Mouse (Mus musculus) embryonic facial prominence, embryonic 11.5 days (tissue): ENCODE measurements around the gene Defa31. TPM values are rescaled to one million over a fixed set of nuclear protein-coding genes. Genes with fewer than 3 reads are reported as not detected.
"Not testable (repeated sequence)": the region's sequence is repeated elsewhere in the genome, so short reads cannot be mapped to it uniquely, and the experiment has no call there.

ENCODE experiments used
- ATAC-seq: fragments of 200-750 bp; cut with Nextera tagmentation; replicated peaks from 2 replicates; pipeline ENCODE4 v1.8.0; 2017; ENCODE audit warnings: low read depth; ENCODE audit not compliant: insufficient number of reproducible peaks, low FRiP score, low TSS enrichment
- DNase-seq: peaks from one replicate; pipeline ENCODE4 v3.0.0-alpha.2; 2015; ENCODE audit warnings: low spot score
- H3K27ac ChIP-seq: fragments of 300-500 bp; sonication (generic); replicated peaks from 2 replicates; pipeline ENCODE4 v1.5.1; 2014; ENCODE audit warnings: mild to moderate bottlenecking, low read depth, low read length, control low read depth
- H3K27me3 ChIP-seq: fragments of 300-500 bp; sonication (generic); 2 replicates; pipeline ENCODE4 v1.6.1; 2014; ENCODE audit warnings: mild to moderate bottlenecking, low read length, moderate library complexity, mixed read lengths; ENCODE audit not compliant: control insufficient read depth, insufficient read depth
- H3K36me3 ChIP-seq: fragments of 300-500 bp; sonication (generic); replicated peaks from 2 replicates; pipeline ENCODE4 v1.6.1; 2014; ENCODE audit warnings: low read depth, mild to moderate bottlenecking, low read length, moderate library complexity, mixed read lengths; ENCODE audit not compliant: control insufficient read depth, insufficient read depth
- H3K4me1 ChIP-seq: fragments of 300-500 bp; sonication (generic); 2 replicates; pipeline ENCODE4 v1.6.1; 2014; ENCODE audit warnings: low read length, mixed read lengths; ENCODE audit not compliant: control insufficient read depth, insufficient read depth
- H3K4me2 ChIP-seq: fragments of 300-500 bp; sonication (generic); 2 replicates; pipeline ENCODE4 v1.6.1; 2014; ENCODE audit warnings: low read depth, mild to moderate bottlenecking, control low read depth, low read length, moderate library complexity
- H3K4me3 ChIP-seq: fragments of 300-500 bp; sonication (generic); 2 replicates; pipeline ENCODE4 v1.5.1; 2014; ENCODE audit warnings: low read depth, low read length, control low read depth
- H3K9ac ChIP-seq: fragments of 300-500 bp; sonication (generic); replicated peaks from 2 replicates; pipeline ENCODE4 v1.6.1; 2014; ENCODE audit warnings: mild to moderate bottlenecking, control low read depth, low read length
- H3K9me3 ChIP-seq: fragments of 300-500 bp; sonication (generic); replicated peaks from 2 replicates; pipeline ENCODE4 v1.6.1; 2016; ENCODE audit warnings: mild to moderate bottlenecking, low read length, inconsistent platforms, mixed read lengths; ENCODE audit not compliant: control insufficient read depth
- WGBS: fragments of 180-500 bp; shearing (Covaris S2); extraction: QIAGEN DNeasy Blood & Tissue Kit; methylation state at CpG from one replicate; pipeline ENCODE4 v1.1.7; 2014; 5-methylcytosine and 5-hydroxymethylcytosine counted together
- polyA plus RNA-seq: library from polyadenylated mRNA; unstranded; fragments of >200 nt; fragmentation: Nextera tagmentation; extraction: Ambion mirVana; gene quantifications from 2 replicates; pipeline ENCODE4 v1.2.1, GENCODE M21; 2014

Gene Defa31
- not detected in 2 replicates for polyA plus RNA-seq

DNA sequence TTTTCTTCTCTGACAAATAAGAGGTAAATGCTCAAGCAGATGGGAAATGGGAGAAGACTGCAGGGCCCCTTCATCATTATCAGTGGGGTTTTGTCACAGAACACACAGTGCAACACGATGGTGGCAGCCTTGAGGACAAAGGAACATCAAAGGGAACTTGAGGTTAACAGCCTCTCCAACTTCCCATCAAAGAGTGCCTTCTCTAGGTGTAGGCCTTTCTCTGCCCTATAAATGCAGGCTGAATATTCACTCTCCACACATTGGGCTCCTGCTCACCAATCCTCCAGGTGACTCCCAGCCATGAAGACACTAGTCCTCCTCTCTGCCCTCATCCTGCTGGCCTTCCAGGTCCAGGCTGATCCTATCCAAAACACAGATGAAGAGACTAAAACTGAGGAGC is at the start of gene Defa31:
Defa31 (plus strand) TSS at position 301 of the 400 bp plus-strand sequence.
- H3K4me3 ChIP-seq, H3K4me1 ChIP-seq, H3K9me3 ChIP-seq, H3K36me3 ChIP-seq, H3K9ac ChIP-seq, H3K27me3 ChIP-seq, DNase-seq, H3K4me2 ChIP-seq, ATAC-seq, H3K27ac ChIP-seq: not testable (repeated sequence)
- no CpG with 5 or more reads among the region's 1 CpGs for WGBS

DNA sequence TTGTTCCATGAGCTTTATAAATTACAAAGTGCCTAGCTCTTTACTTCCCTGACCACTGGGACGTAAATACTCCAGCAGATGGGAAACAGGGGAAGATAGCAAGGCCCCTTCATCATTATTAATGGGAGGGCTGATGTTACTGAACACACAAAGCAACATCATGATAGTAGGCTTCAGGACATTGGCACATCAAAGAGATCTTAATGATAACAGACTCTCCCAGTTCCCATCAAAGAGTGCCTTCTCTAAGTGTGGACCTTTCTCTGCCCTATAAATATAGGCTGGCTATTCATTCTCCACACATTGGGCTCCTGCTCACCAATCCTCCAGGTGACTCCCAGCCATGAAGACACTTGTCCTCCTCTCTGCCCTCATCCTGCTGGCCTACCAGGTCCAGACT is 29.4 kb upstream of the Defa31 start, which contains the start of gene Defa22:
Defa22 (plus strand) TSS at position 301 of the 400 bp plus-strand sequence.
- no CpG with 5 or more reads among the region's 1 CpGs for WGBS
- H3K4me1 ChIP-seq, H3K9me3 ChIP-seq, H3K4me3 ChIP-seq, H3K27ac ChIP-seq, DNase-seq, H3K9ac ChIP-seq, H3K36me3 ChIP-seq, H3K4me2 ChIP-seq, H3K27me3 ChIP-seq, ATAC-seq: not testable (repeated sequence)

DNA sequence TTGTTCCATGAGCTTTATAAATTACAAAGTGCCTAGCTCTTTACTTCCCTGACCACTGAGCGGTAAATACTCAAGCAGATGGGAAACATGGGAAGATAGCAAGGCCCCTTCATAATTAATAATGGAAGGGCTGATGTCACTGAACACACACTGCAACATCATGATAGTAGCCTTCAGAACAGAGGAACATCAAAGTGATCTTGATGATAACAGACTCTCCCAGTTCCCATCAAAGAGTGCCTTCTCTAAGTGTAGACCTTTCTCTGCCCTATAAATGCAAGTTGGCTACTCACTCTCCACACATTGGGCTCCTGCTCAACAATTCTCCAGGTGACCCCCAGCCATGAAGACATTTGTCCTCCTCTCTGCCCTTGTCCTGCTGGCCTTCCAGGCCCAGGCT is 9.8 kb downstream of the Defa31 start, which contains the start of gene Gm15293:
Gm15293 (plus strand) TSS at position 301 of the 400 bp plus-strand sequence.
- not testable (repeated sequence) for H3K9ac ChIP-seq, H3K4me2 ChIP-seq, H3K27ac ChIP-seq, DNase-seq, H3K27me3 ChIP-seq, H3K36me3 ChIP-seq, ATAC-seq, H3K4me1 ChIP-seq, H3K9me3 ChIP-seq, H3K4me3 ChIP-seq
- WGBS, result no CpG with 5 or more reads among the region's 1 CpGs

Other genes starting within 250 kb of the Defa31 start
- not detected in 2 replicates for gene AY761185, start 246.9 kb upstream of the Defa31 start, polyA plus RNA-seq
- not detected in 2 replicates for gene Defa21, start 166.1 kb upstream of the Defa31 start, polyA plus RNA-seq
- not detected in 2 replicates for gene Defa23, start 136.6 kb upstream of the Defa31 start, polyA plus RNA-seq
- gene Defa35, start 126.6 kb upstream of the Defa31 start, polyA plus RNA-seq, result not detected in 2 replicates
- gene Defa25, start 107.2 kb upstream of the Defa31 start, polyA plus RNA-seq, result not detected in 2 replicates
- not detected in 2 replicates for gene Gm14851, start 95.6 kb upstream of the Defa31 start, polyA plus RNA-seq
- not detected in 2 replicates for gene Defa30, start 57.0 kb upstream of the Defa31 start, polyA plus RNA-seq
- not detected in 2 replicates for gene Defa22, start 29.3 kb upstream of the Defa31 start, polyA plus RNA-seq
- gene Gm15293, start 9.9 kb downstream of the Defa31 start, polyA plus RNA-seq, result not detected in 2 replicates
- not detected in 2 replicates for gene Gm15292, start 58.1 kb downstream of the Defa31 start, polyA plus RNA-seq
- gene Defa27, start 123.9 kb downstream of the Defa31 start, polyA plus RNA-seq, result not detected in 2 replicates
- not detected in 2 replicates for gene Defa29, start 135.4 kb downstream of the Defa31 start, polyA plus RNA-seq
- gene Defa2, start 186.9 kb downstream of the Defa31 start, polyA plus RNA-seq, result not detected in 2 replicates
- gene Defa33, start 200.2 kb downstream of the Defa31 start, polyA plus RNA-seq, result not detected in 2 replicates
- gene Defa36, start 235.8 kb downstream of the Defa31 start, polyA plus RNA-seq, result not detected in 2 replicates